Mouse (Mus musculus): Measurements from ENCODE around the gene Scamp5. TPM values are rescaled to one million over a fixed set of nuclear protein-coding genes. Genes with fewer than 3 reads are reported as not detected.

The Scamp5 gene
- 50.4 and 67.3 TPM in 2 replicates for total RNA-seq (2012; rRNA removed)

GRCm38 (mm10) chr9:57467896-57468549 lies at the start of gene Scamp5:
TSS of gene Scamp5 (minus strand) at chr9:57468060.
- TF ChIP-seq ZNF384 (IDR thresholded peaks at IDR 0.05; ENCODE audit: low read depth, low read length) (no peak), HCFC1 (IDR thresholded peaks at IDR 0.05; ENCODE audit: borderline replicate concordance, insufficient read depth, low read length) (peak; percentile 17; the same call in 1 of the 2 replicates), CHD2 (IDR thresholded peaks at IDR 0.05; ENCODE audit: low read depth, low read length) (peak; percentile 99), ZC3H11A (IDR thresholded peaks at IDR 0.05; ENCODE audit: borderline replicate concordance, low read depth, low read length) (no peak), MAFK (IDR thresholded peaks at IDR 0.05; ENCODE audit: insufficient read depth, low read depth, low read length) (no peak)
- no peaks in the 10 kb centered on the region for H3K9me3 ChIP-seq (ENCODE audit: control insufficient read depth, insufficient read depth, low read depth, low read length)
- peak within 1 kb of the TSS; percentile 72 to 95 for H3K4me3 ChIP-seq (ENCODE audit: insufficient read depth in 1 of 2, low read depth in 1 of 2, low read length in 2 of 2, poor library complexity in 1 of 2, severe bottlenecking in 1 of 2)
- in situ Hi-C loops (cut with MboI; ENCODE audit: low sequenced_read_pairs in 2 of 2, unreplicated experiment in 2 of 2) = no loop called here
- peak within 1 kb of the TSS; percentile 22; the same call in 1 of the 2 replicates for H3K27ac ChIP-seq (ENCODE audit: insufficient read depth, low read depth, low read length, poor library complexity, severe bottlenecking)
- DNase-seq (ENCODE audit: low read depth, low spot score) = peak; percentile 93
- peak within 1 kb of the TSS; percentile 91 for H3K9ac ChIP-seq (ENCODE audit: insufficient read depth, low read depth, low read length, poor library complexity, severe bottlenecking)
- peaks cover 4% of the 10 kb centered on the region; the same call in 1 of the 2 replicates for H3K36me3 ChIP-seq (ENCODE audit: control insufficient read depth, insufficient read depth, low read length, poor library complexity, severe bottlenecking)
- H3K4me1 ChIP-seq (ENCODE audit: control insufficient read depth in 2 of 2, insufficient read depth in 2 of 2, low read length in 2 of 2, poor library complexity in 1 of 2) = peaks cover 0 to 9% of the 10 kb centered on the region in 2 experiments; a peak in 2 of 4 replicates

GRCm38 (mm10) chr9:57517113-57517512 lies 49.3 kb upstream of the Scamp5 start:
- H3K9ac ChIP-seq (ENCODE audit: insufficient read depth, low read depth, low read length, poor library complexity, severe bottlenecking) = no peak overlapping the region
- no peaks in the 10 kb centered on the region for H3K36me3 ChIP-seq (ENCODE audit: control insufficient read depth, insufficient read depth, low read length, poor library complexity, severe bottlenecking)
- H3K4me3 ChIP-seq (ENCODE audit: insufficient read depth in 1 of 2, low read depth in 1 of 2, low read length in 2 of 2, poor library complexity in 1 of 2, severe bottlenecking in 1 of 2) = no peak overlapping the region
- H3K4me1 ChIP-seq (ENCODE audit: control insufficient read depth in 2 of 2, insufficient read depth in 2 of 2, low read length in 2 of 2, poor library complexity in 1 of 2) = peaks cover 0 to 2% of the 10 kb centered on the region in 2 experiments; a peak in 1 of 4 replicates
- no peak overlapping the region; the same call in 1 of the 2 replicates for H3K27ac ChIP-seq (ENCODE audit: insufficient read depth, low read depth, low read length, poor library complexity, severe bottlenecking)
- no peaks in the 10 kb centered on the region for H3K9me3 ChIP-seq (ENCODE audit: control insufficient read depth, insufficient read depth, low read depth, low read length)
- no peak for DNase-seq (ENCODE audit: low read depth, low spot score)
- in situ Hi-C loops (cut with MboI; ENCODE audit: low sequenced_read_pairs in 2 of 2, unreplicated experiment in 2 of 2) = no loop called here
- TF ChIP-seq CHD2 (IDR thresholded peaks at IDR 0.05; ENCODE audit: low read depth, low read length) (no peak), ZC3H11A (IDR thresholded peaks at IDR 0.05; ENCODE audit: borderline replicate concordance, low read depth, low read length) (peak; percentile 19; the same call in 1 of the 2 replicates), ZNF384 (IDR thresholded peaks at IDR 0.05; ENCODE audit: low read depth, low read length) (no peak), MAFK (IDR thresholded peaks at IDR 0.05; ENCODE audit: insufficient read depth, low read depth, low read length) (no peak), HCFC1 (IDR thresholded peaks at IDR 0.05; ENCODE audit: borderline replicate concordance, insufficient read depth, low read length) (no peak)

GRCm38 (mm10) chr9:57510577-57510976 lies 42.7 kb upstream of the Scamp5 start:
- no peaks in the 10 kb centered on the region for H3K9me3 ChIP-seq (ENCODE audit: control insufficient read depth, insufficient read depth, low read depth, low read length)
- no peak for DNase-seq (ENCODE audit: low read depth, low spot score)
- peak overlapping the region; percentile 69 for H3K27ac ChIP-seq (ENCODE audit: insufficient read depth, low read depth, low read length, poor library complexity, severe bottlenecking)
- no peaks in the 10 kb centered on the region for H3K36me3 ChIP-seq (ENCODE audit: control insufficient read depth, insufficient read depth, low read length, poor library complexity, severe bottlenecking)
- H3K4me1 ChIP-seq (ENCODE audit: control insufficient read depth in 2 of 2, insufficient read depth in 2 of 2, low read length in 2 of 2, poor library complexity in 1 of 2) = peaks cover 5 to 13% of the 10 kb centered on the region in 2 experiments
- no peak for TF ChIP-seq CHD2 (IDR thresholded peaks at IDR 0.05; ENCODE audit: low read depth, low read length)
- peak overlapping the region; percentile 2 to 12; a peak in 1 of 4 replicates for H3K4me3 ChIP-seq (ENCODE audit: insufficient read depth in 1 of 2, low read depth in 1 of 2, low read length in 2 of 2, poor library complexity in 1 of 2, severe bottlenecking in 1 of 2)
- in situ Hi-C loops (cut with MboI; ENCODE audit: low sequenced_read_pairs in 2 of 2, unreplicated experiment in 2 of 2) = no loop called here
- H3K9ac ChIP-seq (ENCODE audit: insufficient read depth, low read depth, low read length, poor library complexity, severe bottlenecking) = no peak overlapping the region; the same call in 1 of the 2 replicates

GRCm38 (mm10) chr9:57505700-57506099 lies 37.8 kb upstream of the Scamp5 start:
- Histone ChIP-seq H3K27ac (ENCODE audit: insufficient read depth, low read depth, low read length, poor library complexity, severe bottlenecking) (peak overlapping the region; percentile 24; the same call in 1 of the 2 replicates), H3K4me1 (ENCODE audit: control insufficient read depth in 2 of 2, insufficient read depth in 2 of 2, low read length in 2 of 2, poor library complexity in 1 of 2) (peaks cover 12 to 26% of the 10 kb centered on the region in 2 experiments), H3K4me3 (ENCODE audit: insufficient read depth in 1 of 2, low read depth in 1 of 2, low read length in 2 of 2, poor library complexity in 1 of 2, severe bottlenecking in 1 of 2) (peak overlapping the region; percentile 14 to 84; a peak in 3 of 4 replicates), H3K36me3 (ENCODE audit: control insufficient read depth, insufficient read depth, low read length, poor library complexity, severe bottlenecking) (no peaks in the 10 kb centered on the region; the same call in 1 of the 2 replicates), H3K9ac (ENCODE audit: insufficient read depth, low read depth, low read length, poor library complexity, severe bottlenecking) (peak overlapping the region; percentile 94), H3K9me3 (ENCODE audit: control insufficient read depth, insufficient read depth, low read depth, low read length) (no peaks in the 10 kb centered on the region)
- in situ Hi-C loops (cut with MboI; ENCODE audit: low sequenced_read_pairs in 2 of 2, unreplicated experiment in 2 of 2) = no loop called here
- TF ChIP-seq HCFC1 (IDR thresholded peaks at IDR 0.05; ENCODE audit: borderline replicate concordance, insufficient read depth, low read length) (no peak), MAFK (IDR thresholded peaks at IDR 0.05; ENCODE audit: insufficient read depth, low read depth, low read length) (no peak), CHD2 (IDR thresholded peaks at IDR 0.05; ENCODE audit: low read depth, low read length) (no peak), ZC3H11A (IDR thresholded peaks at IDR 0.05; ENCODE audit: borderline replicate concordance, low read depth, low read length) (no peak), ZNF384 (IDR thresholded peaks at IDR 0.05; ENCODE audit: low read depth, low read length) (no peak)
- DNase-seq (ENCODE audit: low read depth, low spot score) = no peak
